Mouse (Mus musculus) lung, postnatal 0 days (tissue): ENCODE measurements around the gene Fam214a. TPM values are rescaled to one million over a fixed set of nuclear protein-coding genes. Genes with fewer than 3 reads are reported as not detected.

Experiments used
- ATAC-seq: fragments of 200-750 bp; cut with Nextera tagmentation; 2 replicates; pipeline ENCODE4 v1.8.0; 2017; ENCODE audit warnings: moderate library complexity
- DNase-seq: peaks from one replicate; pipeline ENCODE4 v3.0.0-alpha.2; 2016; ENCODE audit warnings: low spot score
- H3K27ac ChIP-seq: fragments of 300-500 bp; sonication (generic); 2 replicates; pipeline ENCODE4 v1.5.1; 2014; ENCODE audit warnings: antibody characterized with exemption, mild to moderate bottlenecking, low read length, mixed read lengths
- H3K27me3 ChIP-seq: fragments of 300-500 bp; sonication (generic); replicated peaks from 2 replicates; pipeline ENCODE4 v1.6.1; 2014; ENCODE audit warnings: low read length, mixed read lengths; ENCODE audit not compliant: insufficient read depth
- H3K36me3 ChIP-seq: fragments of 300-500 bp; sonication (generic); 2 replicates; pipeline ENCODE4 v1.6.1; 2014; ENCODE audit warnings: low read length, mixed read lengths; ENCODE audit not compliant: insufficient read depth
- H3K4me1 ChIP-seq: fragments of 300-500 bp; sonication (generic); 2 replicates; pipeline ENCODE4 v1.6.1; 2014; ENCODE audit warnings: antibody characterized with exemption, low read depth, low read length, mixed read lengths; ENCODE audit not compliant: insufficient read depth
- H3K4me2 ChIP-seq: fragments of 300-500 bp; sonication (generic); replicated peaks from 2 replicates; pipeline ENCODE4 v1.6.1; 2014; ENCODE audit warnings: low read depth, mild to moderate bottlenecking, low read length, moderate library complexity, mixed read lengths
- H3K4me3 ChIP-seq: fragments of 300-500 bp; sonication (generic); 2 replicates; pipeline ENCODE4 v1.5.1; 2014; ENCODE audit warnings: low read depth, low read length
- H3K9ac ChIP-seq: fragments of 300-500 bp; sonication (generic); replicated peaks from 2 replicates; pipeline ENCODE4 v1.6.1; 2014; ENCODE audit warnings: low read depth, mild to moderate bottlenecking
- H3K9me3 ChIP-seq: fragments of 300-500 bp; sonication (generic); 2 replicates; pipeline ENCODE4 v1.6.1; 2016; ENCODE audit warnings: low read length, mixed read lengths
- CTCF ChIP-seq: IDR thresholded peaks from 2 replicates; pipeline ENCODE4 v1.5.1; 2016; ENCODE audit warnings: antibody characterized with exemption, mild to moderate bottlenecking
- EP300 ChIP-seq: IDR thresholded peaks from 2 replicates; pipeline ENCODE4 v1.6.1; 2016; ENCODE audit warnings: antibody characterized with exemption, mild to moderate bottlenecking, control low read depth
- whole genome bisulfite sequencing: fragments of 180-500 bp; shearing (Covaris S2); extraction: QIAGEN DNeasy Blood & Tissue Kit; methylation state at CpG from one replicate; pipeline ENCODE4 v1.1.7; 2014; 5-methylcytosine and 5-hydroxymethylcytosine counted together
- polyA plus RNA-seq: library from polyadenylated mRNA; unstranded; fragments of >200 nt; fragmentation: Nextera tagmentation; extraction: Ambion mirVana; gene quantifications from 2 replicates; pipeline ENCODE4 v1.2.1, GENCODE M21; 2015

The Fam214a gene
- polyA plus RNA-seq, result 10.5 and 12.8 TPM in 2 replicates

DNA sequence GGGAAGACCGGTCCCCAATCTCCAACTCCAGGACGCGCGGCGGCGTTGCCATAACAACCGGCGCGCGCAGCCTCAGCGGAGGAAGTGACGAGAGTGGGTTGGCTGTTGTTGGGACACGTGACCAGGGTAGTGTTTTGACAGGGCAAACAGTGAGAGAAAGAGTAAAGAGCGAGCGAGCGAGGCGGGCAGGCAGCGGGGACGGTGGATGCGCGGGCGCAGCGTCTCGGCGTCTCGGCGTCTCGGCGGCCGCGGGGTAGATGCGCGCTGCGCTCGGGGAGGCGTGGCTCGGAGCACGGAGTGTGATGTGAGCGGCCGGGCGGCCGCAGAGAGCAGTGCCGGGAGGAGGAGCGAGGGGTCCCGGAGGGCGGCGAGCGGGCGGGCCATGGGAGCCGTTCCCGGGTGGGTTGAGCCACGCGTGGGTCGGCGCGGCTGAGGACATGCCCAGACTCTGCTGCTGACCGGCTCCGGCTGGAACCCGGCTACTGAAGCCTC, at the start of gene Fam214a:
Fam214a (plus strand) TSS at position 129 of the 492 bp plus-strand sequence.
- DNase-seq (peak; percentile 98), ATAC-seq (peak; percentile 95)
- peak within 1 kb of the TSS; percentile 91 for H3K4me3 ChIP-seq
- peak within 1 kb of the TSS; percentile 93 for H3K27ac ChIP-seq
- peaks cover 6% of the 10 kb centered on the region; the same call in 1 of the 2 replicates for H3K4me1 ChIP-seq
- no peaks in the 10 kb centered on the region for H3K36me3 ChIP-seq
- H3K9ac ChIP-seq, result peak within 1 kb of the TSS; percentile 81
- H3K4me2 ChIP-seq, result peak within 1 kb of the TSS; percentile 98
- no peak for TF ChIP-seq EP300
- no peak for TF ChIP-seq CTCF
- WGBS, result 1% methylated on average over 53 of the region's 59 CpGs
- no peaks in the 10 kb centered on the region for H3K27me3 ChIP-seq
- H3K9me3 ChIP-seq, result no peaks in the 10 kb centered on the region

DNA sequence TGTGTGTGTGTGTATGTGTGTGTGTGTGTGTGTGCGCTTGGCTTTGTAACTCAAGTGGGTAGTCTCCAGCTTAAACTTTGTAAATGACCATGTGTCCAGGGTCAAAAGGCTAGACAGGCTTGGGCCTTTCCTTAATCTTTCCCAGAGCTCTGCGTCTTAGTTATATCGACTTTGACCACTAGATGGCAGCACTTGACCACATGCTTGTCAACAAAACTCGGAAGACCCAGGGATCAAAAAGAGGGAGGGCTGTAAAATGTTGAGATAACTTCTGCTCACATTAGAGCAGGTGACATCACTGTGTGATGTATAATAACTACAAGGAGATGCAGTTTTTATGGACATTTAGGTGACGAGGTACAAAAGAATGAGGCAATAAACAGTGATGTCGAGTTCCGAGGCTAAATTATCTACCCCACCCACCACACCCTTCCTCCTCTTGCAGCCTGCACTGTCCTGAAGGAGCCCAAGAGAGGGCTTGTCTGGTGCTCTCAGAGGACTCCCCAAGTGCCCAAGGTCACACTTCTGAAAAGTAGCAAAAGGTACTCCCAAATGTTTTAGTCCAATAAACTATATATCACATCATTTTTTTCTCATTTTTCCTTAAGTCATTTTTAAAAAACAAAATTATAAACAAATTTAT, 47.7 kb upstream of the Fam214a start:
- Histone ChIP-seq H3K4me3 (no peak overlapping the region), H3K9me3 (no peaks in the 10 kb centered on the region), H3K36me3 (no peaks in the 10 kb centered on the region), H3K4me1 (no peaks in the 10 kb centered on the region), H3K9ac (no peak overlapping the region), H3K27ac (no peak overlapping the region), H3K27me3 (no peaks in the 10 kb centered on the region), H3K4me2 (no peak overlapping the region)
- DNase-seq (peak; percentile 84), ATAC-seq (no peak)
- TF ChIP-seq CTCF, result peak; percentile 90
- 0 out of 2 replicates have a peak, but pooled peaks have one; percentile 17 for TF ChIP-seq EP300
- WGBS, result 6% methylated on average over 7 of the region's 7 CpGs

DNA sequence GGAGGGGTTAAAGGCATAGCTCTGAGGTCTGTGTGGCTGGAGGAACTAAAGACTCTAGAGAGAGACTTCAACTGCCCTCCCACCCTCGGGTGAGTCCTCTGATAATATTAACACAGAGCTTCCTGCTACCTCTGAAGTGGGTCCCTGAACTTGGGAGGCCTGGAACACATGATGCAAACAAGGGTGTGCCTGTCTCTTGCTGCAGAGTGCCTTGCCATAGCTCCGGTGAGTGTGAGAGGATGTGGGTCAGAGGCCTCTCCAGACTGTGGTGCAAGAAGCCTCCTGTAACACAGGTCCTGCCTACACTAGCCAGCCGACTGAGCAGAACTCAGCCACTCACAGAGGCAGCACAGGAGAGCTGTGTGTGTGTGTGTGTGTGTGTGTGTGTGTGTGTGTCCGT, 45.7 kb upstream of the Fam214a start:
- Histone ChIP-seq H3K9ac (no peak overlapping the region), H3K27ac (peak overlapping the region; percentile 69), H3K4me1 (no peaks in the 10 kb centered on the region), H3K4me3 (no peak overlapping the region), H3K27me3 (no peaks in the 10 kb centered on the region), H3K4me2 (no peak overlapping the region), H3K9me3 (no peaks in the 10 kb centered on the region), H3K36me3 (no peaks in the 10 kb centered on the region)
- DNase-seq (peak; percentile 96), ATAC-seq (peak; percentile 96)
- TF ChIP-seq CTCF (no peak), EP300 (peak; percentile 77)
- WGBS, result 11% methylated on average over 4 of the region's 4 CpGs

DNA sequence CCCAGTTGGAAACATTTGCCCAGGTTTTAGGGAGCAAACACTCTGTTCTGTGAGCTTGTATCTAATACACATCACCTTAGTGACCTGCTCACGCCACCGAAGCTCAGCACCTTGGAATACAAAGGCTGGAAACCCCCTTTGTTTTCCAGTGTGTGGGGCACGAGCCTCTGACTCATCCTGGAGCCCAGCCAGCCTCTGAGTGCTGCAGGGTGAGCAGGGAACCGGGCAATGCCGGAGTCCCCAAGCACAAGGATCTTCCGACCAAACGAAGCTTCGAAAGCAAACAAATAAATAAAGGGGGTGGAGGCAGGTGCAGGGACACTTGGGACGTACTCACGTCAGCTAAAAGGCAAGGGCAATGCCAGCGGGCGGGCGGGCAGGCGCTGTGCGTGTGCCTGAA, 43.4 kb upstream of the Fam214a start:
- ATAC-seq (peak; percentile 49), DNase-seq (peak; percentile 67)
- Histone ChIP-seq H3K4me1 (no peaks in the 10 kb centered on the region), H3K27ac (no peak overlapping the region), H3K27me3 (no peaks in the 10 kb centered on the region), H3K9ac (no peak overlapping the region), H3K9me3 (no peaks in the 10 kb centered on the region), H3K4me2 (no peak overlapping the region), H3K4me3 (no peak overlapping the region), H3K36me3 (no peaks in the 10 kb centered on the region)
- WGBS, result 46% methylated on average over 15 of the region's 15 CpGs
- TF ChIP-seq EP300 (peak; percentile 69), CTCF (no peak)

DNA sequence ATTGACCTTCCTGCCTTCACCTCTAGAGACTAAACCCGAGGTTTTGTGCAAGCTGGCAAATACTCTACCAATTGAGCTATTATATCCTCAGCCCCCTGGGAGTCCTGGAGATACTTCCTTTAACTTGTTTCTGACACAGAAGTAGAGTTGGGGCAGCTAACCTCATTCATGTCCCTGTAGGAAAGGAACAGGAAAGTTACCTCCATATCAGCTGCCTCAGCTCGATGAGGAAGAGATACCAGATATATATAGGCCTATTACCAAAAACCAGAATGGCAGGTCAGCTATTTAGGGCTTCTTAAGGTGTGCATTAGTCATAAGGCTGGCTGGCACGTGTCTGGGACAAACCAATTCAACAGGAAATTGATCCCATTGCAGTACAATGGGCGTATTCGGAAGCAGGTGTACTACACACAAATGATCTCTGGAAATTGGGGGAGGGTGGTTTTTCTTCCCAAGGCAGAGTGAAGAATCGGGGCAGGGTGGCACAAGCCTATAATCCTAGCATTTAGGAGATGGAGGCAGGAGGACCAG, 42.4 kb upstream of the Fam214a start:
- Histone ChIP-seq H3K36me3 (no peaks in the 10 kb centered on the region), H3K4me3 (no peak overlapping the region), H3K4me1 (no peaks in the 10 kb centered on the region), H3K4me2 (no peak overlapping the region), H3K27ac (no peak overlapping the region), H3K27me3 (no peaks in the 10 kb centered on the region), H3K9ac (no peak overlapping the region), H3K9me3 (no peaks in the 10 kb centered on the region)
- TF ChIP-seq EP300 (no peak), CTCF (no peak)
- no peak for ATAC-seq
- no peak for DNase-seq
- 68% methylated on average over 6 of the region's 6 CpGs for WGBS

DNA sequence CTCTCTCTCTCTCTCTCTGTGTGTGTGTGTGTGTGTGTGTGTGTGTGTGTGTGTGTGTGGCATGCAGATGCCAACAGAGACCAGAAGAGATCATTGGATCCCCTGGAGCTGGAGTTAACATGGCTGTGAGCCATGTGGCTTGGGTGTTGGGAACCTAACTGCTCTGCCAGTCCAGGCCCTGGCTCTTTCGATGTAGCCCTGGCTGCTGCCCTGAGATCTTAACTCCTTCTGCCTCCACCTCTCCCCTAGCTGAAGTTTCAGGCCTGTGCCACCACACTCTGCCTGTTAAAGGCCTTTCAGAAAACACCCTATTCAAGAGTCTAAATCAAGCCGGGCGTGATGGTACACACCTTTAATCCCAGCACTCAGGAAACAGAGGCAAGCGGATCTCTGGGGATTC, 41.3 kb upstream of the Fam214a start:
- Histone ChIP-seq H3K4me3 (no peak overlapping the region), H3K9ac (no peak overlapping the region), H3K4me2 (no peak overlapping the region), H3K36me3 (no peaks in the 10 kb centered on the region), H3K4me1 (no peaks in the 10 kb centered on the region), H3K27ac (no peak overlapping the region), H3K27me3 (no peaks in the 10 kb centered on the region), H3K9me3 (no peaks in the 10 kb centered on the region)
- 64% methylated on average over 4 of the region's 4 CpGs for whole genome bisulfite sequencing
- TF ChIP-seq CTCF (no peak), EP300 (no peak)
- no peak for DNase-seq
- ATAC-seq, result no peak
